Mouse (Mus musculus) MEL (cell line): ENCODE results near the gene Lgr6. TPM values are rescaled to one million over a fixed set of nuclear protein-coding genes. Genes with fewer than 3 reads are reported as not detected.

ENCODE experiments used
- DNase-seq: peaks from one replicate; pipeline ENCODE4 v3.0.0; 2011; ENCODE audit warnings: low read depth, low spot score
- H3K27ac ChIP-seq: 2 replicates; pipeline ENCODE4 v1.5.1; 2012; ENCODE audit warnings: low read depth, mild to moderate bottlenecking, control low read depth, low read length, moderate library complexity; ENCODE audit not compliant: control insufficient read depth
- H3K27me3 ChIP-seq, 2 experiments: fragments of 150-350 bp in 1 of 2; sonication (generic) in 1 of 2; 2 replicates each; pipeline ENCODE4 v1.6.1; 2012; ENCODE audit warnings: low read length in 2 of 2, mild to moderate bottlenecking in 2 of 2, improper control_type of control experiment in 1 of 2, moderate library complexity in 1 of 2; ENCODE audit not compliant: insufficient read depth in 2 of 2, control insufficient read depth in 1 of 2
- H3K36me3 ChIP-seq, 2 experiments: 2 replicates each; pipeline ENCODE4 v1.6.1; 2012 to 2014; ENCODE audit warnings: low read length in 2 of 2, improper control_type of control experiment in 1 of 2, inconsistent platforms in 1 of 2, mild to moderate bottlenecking in 1 of 2; ENCODE audit not compliant: insufficient read depth in 2 of 2, control insufficient read depth in 1 of 2
- H3K4me1 ChIP-seq, 2 experiments: fragments of 150-350 bp in 1 of 2; sonication (generic) in 1 of 2; 2 replicates each; pipeline ENCODE4 v1.6.1; 2012; ENCODE audit warnings: low read length in 2 of 2, improper control_type of control experiment in 1 of 2, mild to moderate bottlenecking in 1 of 2; ENCODE audit not compliant: insufficient read depth in 2 of 2, control insufficient read depth in 1 of 2
- H3K4me3 ChIP-seq, 2 experiments: fragments of 150-350 bp in 1 of 2; sonication (generic) in 1 of 2; 2 replicates each; pipeline ENCODE4 v1.5.1; 2012; ENCODE audit warnings: low read depth in 2 of 2, low read length in 2 of 2, mild to moderate bottlenecking in 2 of 2, moderate library complexity in 2 of 2, control low read depth in 1 of 2, improper control_type of control experiment in 1 of 2; ENCODE audit not compliant: control insufficient read depth in 1 of 2, insufficient read depth in 1 of 2
- H3K79me2 ChIP-seq: 2 replicates; pipeline ENCODE4 v1.6.1; 2012; ENCODE audit warnings: mild to moderate bottlenecking, low read length, moderate library complexity; ENCODE audit not compliant: control insufficient read depth, poor library complexity, insufficient read depth
- H3K9ac ChIP-seq: 2 replicates; pipeline ENCODE4 v1.6.1; 2012; ENCODE audit warnings: low read depth, mild to moderate bottlenecking, control low read depth, low read length, moderate library complexity; ENCODE audit not compliant: control insufficient read depth, poor library complexity, severe bottlenecking
- H3K9me3 ChIP-seq: fragments of 150-350 bp; sonication (generic); replicated peaks from 2 replicates; pipeline ENCODE4 v1.6.1; 2012; ENCODE audit warnings: mild to moderate bottlenecking, low read length, improper control_type of control experiment, moderate library complexity; ENCODE audit not compliant: insufficient read depth
- BHLHE40 ChIP-seq: IDR thresholded peaks from 2 replicates; pipeline ENCODE4 v1.6.1; 2012; ENCODE audit warnings: low read depth, mild to moderate bottlenecking, inconsistent platforms, low read length, improper control_type of control experiment, borderline replicate concordance
- ELF1 ChIP-seq: IDR thresholded peaks from 2 replicates; pipeline ENCODE4 v1.6.1; 2014; ENCODE audit warnings: low read depth, mild to moderate bottlenecking, inconsistent platforms, low read length, improper control_type of control experiment, moderate library complexity
- HCFC1 ChIP-seq: IDR thresholded peaks from 2 replicates; pipeline ENCODE4 v1.6.1; 2012; ENCODE audit warnings: low read depth, mild to moderate bottlenecking, inconsistent platforms, low read length, improper control_type of control experiment, moderate library complexity
- KAT2A ChIP-seq: conservative IDR thresholded peaks from 2 replicates; pipeline ENCODE4 v1.6.1; 2012; ENCODE audit warnings: low read depth, low read length, improper control_type of control experiment, inconsistent platforms
- MAX ChIP-seq: IDR thresholded peaks from 2 replicates; pipeline ENCODE4 v1.6.1; 2011; ENCODE audit warnings: low read length, improper control_type of control experiment
- MAZ ChIP-seq: IDR thresholded peaks from 2 replicates; pipeline ENCODE4 v1.6.1; 2012; ENCODE audit warnings: low read depth, mild to moderate bottlenecking, inconsistent platforms, low read length, improper control_type of control experiment
- MYB ChIP-seq: IDR thresholded peaks from 2 replicates; pipeline ENCODE4 v1.6.1; 2011; ENCODE audit warnings: mild to moderate bottlenecking, low read depth, low read length, improper control_type of control experiment
- MYC ChIP-seq: IDR thresholded peaks from 2 replicates; pipeline ENCODE4 v1.6.1; 2011; ENCODE audit warnings: low read depth, mild to moderate bottlenecking, low read length, improper control_type of control experiment, moderate library complexity
- NELFE ChIP-seq: IDR thresholded peaks from 2 replicates; pipeline ENCODE4 v1.6.1; 2011; ENCODE audit warnings: low read depth, low read length, improper control_type of control experiment
- NRF1 ChIP-seq: IDR thresholded peaks from 2 replicates; pipeline ENCODE4 v1.6.1; 2014; ENCODE audit warnings: low read depth, mild to moderate bottlenecking, inconsistent platforms, low read length, improper control_type of control experiment, moderate library complexity; ENCODE audit not compliant: poor library complexity, insufficient read depth, severe bottlenecking
- POLR2A ChIP-seq, 2 experiments: IDR thresholded peaks; 2 replicates each; pipeline ENCODE4 v1.6.1; 2011 to 2012; ENCODE audit warnings: low read length in 2 of 2, mild to moderate bottlenecking in 2 of 2, control low read depth in 1 of 2, improper control_type of control experiment in 1 of 2, low read depth in 1 of 2, moderate library complexity in 1 of 2; ENCODE audit not compliant: control insufficient read depth in 1 of 2, insufficient read depth in 1 of 2, poor library complexity in 1 of 2
- POLR2AphosphoS2 ChIP-seq: IDR thresholded peaks from 2 replicates; pipeline ENCODE4 v1.6.1; 2011; ENCODE audit warnings: low read length, improper control_type of control experiment
- POLR2AphosphoS5 ChIP-seq: IDR thresholded peaks from 2 replicates; pipeline ENCODE4 v1.6.1; 2012; ENCODE audit warnings: low read depth, borderline replicate concordance, mild to moderate bottlenecking, inconsistent platforms, low read length, moderate library complexity, mixed read lengths
- RCOR1 ChIP-seq: IDR thresholded peaks from 2 replicates; pipeline ENCODE4 v1.6.1; 2012; ENCODE audit warnings: low read depth, mild to moderate bottlenecking, inconsistent platforms, low read length, improper control_type of control experiment
- SIN3A ChIP-seq: IDR thresholded peaks from 2 replicates; pipeline ENCODE4 v1.6.1; 2012; ENCODE audit warnings: low read length, improper control_type of control experiment, inconsistent platforms
- SMC3 ChIP-seq: IDR thresholded peaks from 2 replicates; pipeline ENCODE4 v1.6.1; 2011; ENCODE audit warnings: low read depth, low read length, improper control_type of control experiment
- TAL1 ChIP-seq: IDR thresholded peaks from 2 replicates; pipeline ENCODE4 v1.6.1; 2012; ENCODE audit warnings: mild to moderate bottlenecking, inconsistent platforms, low read length, moderate library complexity, mixed read lengths
- TBP ChIP-seq: IDR thresholded peaks from 2 replicates; pipeline ENCODE4 v1.8.0; 2011; ENCODE audit warnings: low read depth, low read length, improper control_type of control experiment
- TCF12 ChIP-seq: IDR thresholded peaks from 2 replicates; pipeline ENCODE4 v1.6.1; 2014; ENCODE audit warnings: low read depth, mild to moderate bottlenecking, inconsistent platforms, low read length, improper control_type of control experiment, moderate library complexity
- USF1 ChIP-seq: IDR thresholded peaks from 2 replicates; pipeline ENCODE4 v1.6.1; 2014; ENCODE audit warnings: low read depth, mild to moderate bottlenecking, inconsistent platforms, low read length, improper control_type of control experiment, moderate library complexity
- ZKSCAN1 ChIP-seq: IDR thresholded peaks from 2 replicates; pipeline ENCODE4 v1.6.1; 2012; ENCODE audit warnings: low read depth, mild to moderate bottlenecking, inconsistent platforms, low read length, improper control_type of control experiment, moderate library complexity
- ZMIZ1 ChIP-seq: IDR thresholded peaks from 2 replicates; pipeline ENCODE4 v1.6.1; 2012; ENCODE audit warnings: low read depth, mild to moderate bottlenecking, inconsistent platforms, low read length, improper control_type of control experiment, moderate library complexity
- polyA plus RNA-seq, 2 experiments: library from polyadenylated mRNA; stranded (reverse) in 1 of 2; unstranded in 1 of 2; fragments of >175 nt in 1 of 2; fragments of >200 nt in 1 of 2; gene quantifications; 2 replicates each; pipeline versions ENCODE4 v1.2.1 to v1.2.4; 2012; ENCODE audit warnings: low replicate concordance in 2 of 2, low read depth in 1 of 2; ENCODE audit not compliant: insufficient read length in 2 of 2, insufficient read depth in 1 of 2, missing spikeins in 1 of 2
- total RNA-seq: library from RNA; depleted of rRNA; stranded (reverse); fragments of 300-350 nt; gene quantifications from 2 replicates; pipeline ENCODE4 v1.2.3, GENCODE M21; 2012

Lgr6 gene
- total and polyA plus RNA-seq, 3 experiments = 0.04 to 0.10 TPM; not detected in 1

DNA sequence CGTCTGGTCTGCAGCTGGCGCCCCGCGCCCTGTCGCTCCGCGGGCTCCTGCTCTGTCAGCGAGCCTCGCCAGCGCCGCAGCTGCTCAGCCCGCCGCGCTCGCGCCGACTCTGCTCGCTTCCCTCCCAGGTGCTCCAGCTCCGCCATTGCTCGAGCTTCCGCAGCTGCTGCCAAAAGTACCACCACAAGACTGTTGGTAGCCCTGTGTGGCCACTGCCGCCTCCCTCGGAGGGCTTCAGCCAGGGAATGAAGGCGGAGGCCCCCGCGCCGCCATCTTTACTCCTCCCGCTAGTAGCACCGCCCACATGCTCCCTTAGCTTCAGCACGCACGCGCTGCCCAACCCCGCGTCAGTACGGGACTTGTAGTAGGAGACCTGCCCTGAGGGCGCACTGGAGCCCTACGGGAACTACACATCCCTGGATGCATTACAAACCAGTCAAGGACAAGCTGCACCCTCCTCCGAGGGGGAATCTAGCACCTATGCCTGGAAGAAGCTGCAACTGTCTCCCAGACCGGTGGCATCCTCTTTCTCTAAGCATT, 149.4 kb downstream of the Lgr6 start, which contains the start of gene Ppp1r12b:
Gene Ppp1r12b (minus strand): TSS at position 306 of the 540 bp plus-strand sequence.
- Histone ChIP-seq H3K27ac (peak within 1 kb of the TSS; percentile 46), H3K79me2 (peaks cover 1% of the 10 kb centered on the region; the same call in 1 of the 2 replicates), H3K27me3 (no peaks in the 10 kb centered on the region), H3K4me3 (peak within 1 kb of the TSS; percentile 72 to 87), H3K9me3 (no peaks in the 10 kb centered on the region), H3K4me1 (peaks cover 0 to 5% of the 10 kb centered on the region in 2 experiments; a peak in 2 of 4 replicates), H3K36me3 (peaks cover 0 to 10% of the 10 kb centered on the region in 2 experiments; a peak in 2 of 4 replicates), H3K9ac (peak within 1 kb of the TSS; percentile 87)
- peak; percentile 98 for DNase-seq
- peak; percentile 76 for TF ChIP-seq SIN3A
- TF ChIP-seq TCF12 = peak; percentile 67; the same call in 1 of the 2 replicates
- TF ChIP-seq POLR2AphosphoS2 = peak; percentile 60; the same call in 1 of the 2 replicates
- TF ChIP-seq BHLHE40 = no peak
- peak; percentile 97 for TF ChIP-seq KAT2A
- no peak for TF ChIP-seq ZKSCAN1
- TF ChIP-seq ZMIZ1 = no peak
- TF ChIP-seq POLR2AphosphoS5 = no peak
- TF ChIP-seq RCOR1 = no peak
- TF ChIP-seq MYC = 0 out of 2 replicates have a peak, but pooled peaks have one; percentile 22
- no peak for TF ChIP-seq MAX
- no peak for TF ChIP-seq MYB
- peak; percentile 35; the same call in 1 of the 2 replicates for TF ChIP-seq USF1
- peak; percentile 80 for TF ChIP-seq TBP
- TF ChIP-seq TAL1 = no peak
- no peak for TF ChIP-seq SMC3
- peak; percentile 56 for TF ChIP-seq NELFE
- TF ChIP-seq POLR2A (IDR thresholded peaks at IDR 0.05; ENCODE audit: control insufficient read depth in 1 of 2, insufficient read depth in 1 of 2, low read depth in 1 of 2, low read length in 2 of 2, poor library complexity in 1 of 2) = peak; percentile 83 to 87
- TF ChIP-seq MAZ = peak; percentile 79; the same call in 1 of the 2 replicates
- no peak; the same call in 1 of the 2 replicates for TF ChIP-seq ELF1
- peak; percentile 98 for TF ChIP-seq HCFC1
- TF ChIP-seq NRF1 = peak; percentile 88
